Mouse (Mus musculus) small intestine, adult 2 months (tissue): ENCODE data around the gene Rasl10b. TPM values are rescaled to one million over a fixed set of nuclear protein-coding genes. Genes with fewer than 3 reads are reported as not detected.
A peak's percentile ranks its signal among the peaks of the same experiment; 100 is the strongest.

Source experiments
- H3K27ac ChIP-seq: fragments of 200-500 bp; 2 replicates; pipeline ENCODE4 v1.5.1; 2012; ENCODE audit warnings: low read depth, low read length, control low read depth, inconsistent platforms; ENCODE audit not compliant: insufficient read depth
- H3K27me3 ChIP-seq: fragments of 200-500 bp; 2 replicates; pipeline ENCODE4 v1.6.1; 2012; ENCODE audit warnings: mild to moderate bottlenecking, moderate library complexity, low read length, inconsistent platforms; ENCODE audit not compliant: control insufficient read depth, insufficient read depth
- H3K36me3 ChIP-seq: fragments of 200-500 bp; 2 replicates; pipeline ENCODE4 v1.6.1; 2012; ENCODE audit warnings: mild to moderate bottlenecking, low read length, control low read depth, inconsistent platforms; ENCODE audit not compliant: control insufficient read depth, insufficient read depth
- H3K4me1 ChIP-seq: fragments of 200-500 bp; 2 replicates; pipeline ENCODE4 v1.6.1; 2012; ENCODE audit warnings: low read length, inconsistent platforms, mixed read lengths; ENCODE audit not compliant: control insufficient read depth, insufficient read depth, insufficient read length
- H3K4me3 ChIP-seq: fragments of 200-500 bp; 2 replicates; pipeline ENCODE4 v1.5.1; 2012; ENCODE audit warnings: low read depth, mild to moderate bottlenecking, control low read depth, inconsistent platforms, low read length, moderate library complexity
- CTCF ChIP-seq: fragments of 200-500 bp; IDR thresholded peaks from 2 replicates; pipeline ENCODE4 v1.5.1; 2012; ENCODE audit warnings: low read depth, mild to moderate bottlenecking, control low read depth, inconsistent platforms, low read length, moderate library complexity, mixed read lengths; ENCODE audit not compliant: insufficient replicate concordance, insufficient read length; ENCODE audit errors: extremely low read depth
- POLR2A ChIP-seq: fragments of 200-500 bp; IDR thresholded peaks from 2 replicates; pipeline ENCODE4 v1.6.1; 2012; ENCODE audit warnings: low read depth, mild to moderate bottlenecking, control low read depth, inconsistent platforms, low read length, moderate library complexity
- WGBS: fragments of 180-500 bp; shearing (Covaris S2); methylation state at CpG from one replicate; pipeline ENCODE4 v1.1.7; 2018; 5-methylcytosine and 5-hydroxymethylcytosine counted together
- polyA plus RNA-seq: library from polyadenylated mRNA; depleted of rRNA; stranded (reverse); fragments of >200 nt; gene quantifications from 2 replicates; pipeline ENCODE4 v1.2.3, GENCODE M21; 2012

Gene Rasl10b
- polyA plus RNA-seq, 1 experiment, result 0.80 TPM

DNA sequence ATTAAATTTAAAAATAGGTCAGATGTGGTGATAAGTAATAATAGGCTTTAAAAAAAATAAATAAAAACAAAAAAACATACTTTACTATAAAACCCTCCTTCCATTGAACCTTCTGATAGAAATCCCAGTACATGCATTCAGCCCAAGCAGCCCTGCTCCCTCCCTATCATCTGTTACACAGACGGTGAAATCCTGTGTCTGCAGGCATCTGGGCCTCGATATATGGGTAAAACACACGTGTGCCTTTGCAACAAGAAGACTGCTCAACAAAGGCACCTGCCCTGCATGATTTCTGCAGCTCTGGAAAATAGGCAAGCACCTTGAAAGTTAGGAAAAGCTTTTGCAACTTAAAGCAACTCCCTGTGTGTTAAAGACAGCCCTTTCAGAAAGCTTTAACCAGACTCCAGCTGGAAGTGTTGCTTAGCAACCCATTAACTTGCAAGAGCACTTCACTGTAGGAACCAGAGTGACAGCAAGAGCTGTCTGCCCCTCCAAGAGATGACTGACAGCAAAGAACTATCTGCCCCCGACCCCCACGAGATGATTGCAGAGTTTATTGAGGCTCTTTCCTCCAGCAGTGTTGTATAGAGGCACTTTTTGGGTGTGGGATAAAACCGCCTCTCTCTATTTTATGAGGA lies 14.0 kb upstream of the Rasl10b start:
- WGBS, result 72% methylated on average over 6 of the region's 6 CpGs
- peaks cover 49% of the 10 kb centered on the region for H3K36me3 ChIP-seq

DNA sequence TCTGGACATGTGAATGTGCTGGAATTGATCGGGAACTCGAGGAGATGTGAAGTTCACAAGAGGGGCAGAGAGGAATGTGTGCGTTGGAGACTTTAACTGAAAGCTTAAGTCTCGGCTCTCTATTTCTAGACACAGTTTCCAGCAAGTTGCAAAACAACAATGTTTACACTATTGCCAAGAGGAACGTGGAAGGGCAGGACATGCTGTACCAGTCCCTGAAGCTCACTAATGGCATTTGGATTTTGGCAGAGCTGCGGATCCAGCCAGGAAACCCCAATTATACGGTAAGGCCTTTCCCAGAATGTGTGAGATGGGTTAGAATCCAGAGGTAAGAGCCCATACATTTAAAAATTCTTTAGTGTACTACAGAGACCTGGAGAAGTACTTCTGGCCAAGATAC lies 11.3 kb upstream of the Rasl10b start:
- WGBS, result 86% methylated on average over 7 of the region's 7 CpGs
- H3K27me3 ChIP-seq, result no peaks in the 10 kb centered on the region
- H3K4me3 ChIP-seq, result no peak overlapping the region
- H3K36me3 ChIP-seq, result peaks cover 47% of the 10 kb centered on the region
- no peaks in the 10 kb centered on the region for H3K4me1 ChIP-seq
- no peak overlapping the region for H3K27ac ChIP-seq
- no peak for TF ChIP-seq POLR2A
- no peak for TF ChIP-seq CTCF

More for the DNA sequence above, 14.0 kb upstream of the Rasl10b start:
- H3K27ac ChIP-seq, result no peak overlapping the region
- no peaks in the 10 kb centered on the region for H3K27me3 ChIP-seq
- H3K4me3 ChIP-seq, result no peak overlapping the region
- H3K4me1 ChIP-seq, result no peaks in the 10 kb centered on the region
- TF ChIP-seq CTCF, result no peak
- TF ChIP-seq POLR2A, result no peak

DNA sequence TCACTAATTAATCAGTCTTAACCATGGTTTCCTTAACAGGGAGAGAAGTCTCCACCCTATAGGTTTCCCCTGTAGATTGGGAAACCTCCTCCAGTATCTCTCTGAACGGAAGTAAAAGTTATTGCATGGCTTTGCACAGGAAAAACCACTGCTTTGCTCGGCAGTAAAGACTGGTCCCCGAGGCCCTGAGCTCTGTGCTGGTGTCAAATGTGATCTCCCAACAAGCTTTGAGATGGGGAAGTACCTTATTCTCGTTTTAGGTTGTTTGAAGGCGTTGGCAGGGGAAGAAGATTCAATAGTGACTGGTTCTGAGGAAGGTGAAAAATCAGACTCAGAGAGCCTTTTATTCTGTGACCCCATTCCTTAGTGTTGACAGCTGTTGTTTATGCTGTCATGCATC lies 10.2 kb upstream of the Rasl10b start:
- H3K4me3 ChIP-seq, result no peak overlapping the region
- H3K27me3 ChIP-seq, result no peaks in the 10 kb centered on the region
- TF ChIP-seq POLR2A (no peak), CTCF (no peak)
- no peak overlapping the region for H3K27ac ChIP-seq
- WGBS, result 77% methylated on average over 5 of the region's 5 CpGs
- H3K4me1 ChIP-seq, result no peaks in the 10 kb centered on the region
- H3K36me3 ChIP-seq, result peaks cover 51% of the 10 kb centered on the region

DNA sequence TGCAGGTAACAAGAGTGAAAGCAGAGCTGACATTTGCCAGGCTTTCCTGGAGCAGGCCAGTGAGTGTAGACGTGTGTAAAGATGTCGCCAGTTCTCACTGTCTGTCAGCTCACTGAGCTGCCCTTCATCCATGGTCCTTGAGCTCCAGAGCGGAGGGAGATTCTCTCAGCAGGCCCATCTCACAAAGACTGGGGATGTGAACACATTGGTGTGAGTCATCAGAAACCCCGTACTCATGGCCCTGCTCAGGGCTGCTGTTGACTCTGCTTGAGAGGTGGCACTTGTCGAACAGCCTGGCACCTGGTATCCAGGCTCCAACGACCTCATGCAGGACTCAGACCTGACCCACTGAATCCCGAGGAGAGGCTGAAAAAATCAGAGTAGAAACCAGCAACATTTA lies 5.2 kb upstream of the Rasl10b start:
- H3K27ac ChIP-seq, result no peak overlapping the region
- H3K4me3 ChIP-seq, result no peak overlapping the region
- TF ChIP-seq CTCF (no peak), POLR2A (no peak)
- H3K4me1 ChIP-seq, result no peaks in the 10 kb centered on the region
- no peaks in the 10 kb centered on the region for H3K27me3 ChIP-seq
- WGBS, result 81% methylated on average over 7 of the region's 7 CpGs
- H3K36me3 ChIP-seq, result peaks cover 32% of the 10 kb centered on the region

DNA sequence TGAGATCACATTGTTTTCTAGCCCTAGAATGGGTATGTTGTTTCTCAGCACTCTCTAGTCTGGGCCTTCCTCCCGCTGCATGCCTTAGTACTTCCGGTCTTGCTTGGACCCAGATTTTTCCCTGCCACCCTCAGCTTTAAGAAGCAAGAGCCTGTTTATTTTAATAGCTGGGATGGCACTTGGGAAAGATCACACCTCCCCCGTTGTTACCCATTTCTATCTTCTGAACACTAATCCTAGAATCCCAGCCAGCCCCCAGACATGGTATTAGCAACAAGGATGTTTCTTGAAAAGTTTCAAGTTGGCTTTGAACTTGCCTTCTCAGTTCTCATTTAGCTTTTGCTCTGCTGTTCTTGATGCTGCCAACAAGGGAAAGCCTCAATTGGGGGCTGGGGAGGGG lies 2.5 kb upstream of the Rasl10b start:
- Histone ChIP-seq H3K36me3 (peaks cover 23% of the 10 kb centered on the region), H3K27ac (no peak overlapping the region), H3K4me1 (peaks cover 6% of the 10 kb centered on the region), H3K27me3 (peaks cover 8% of the 10 kb centered on the region), H3K4me3 (no peak overlapping the region)
- WGBS, result 65% methylated on average over 3 of the region's 3 CpGs
- TF ChIP-seq CTCF, result no peak
- no peak for TF ChIP-seq POLR2A

DNA sequence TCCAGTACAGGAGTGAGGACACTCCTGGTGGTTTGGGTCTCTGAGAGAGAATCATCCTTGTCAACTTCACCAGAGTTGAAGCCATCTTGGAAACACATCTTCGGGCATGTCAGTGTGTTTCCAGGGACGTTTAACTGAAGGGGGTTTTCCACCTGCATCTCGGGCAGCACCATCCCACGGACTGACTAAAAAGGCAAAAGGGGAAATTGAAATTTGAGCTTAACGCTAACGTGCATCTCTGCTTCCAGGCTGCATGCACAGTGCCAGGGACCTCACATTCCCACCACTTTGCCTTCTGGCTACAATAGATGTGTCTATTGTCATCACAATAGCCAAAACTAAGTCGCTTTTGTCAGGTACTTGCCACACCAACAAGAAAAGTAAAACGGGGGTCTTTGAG lies 695 bp upstream of the Rasl10b start:
- Histone ChIP-seq H3K4me3 (no peak overlapping the region), H3K27ac (no peak overlapping the region), H3K36me3 (peaks cover 11% of the 10 kb centered on the region), H3K27me3 (peaks cover 8% of the 10 kb centered on the region), H3K4me1 (peaks cover 6% of the 10 kb centered on the region)
- TF ChIP-seq CTCF (no peak), POLR2A (no peak)
- WGBS, result 48% methylated on average over 8 of the region's 8 CpGs

DNA sequence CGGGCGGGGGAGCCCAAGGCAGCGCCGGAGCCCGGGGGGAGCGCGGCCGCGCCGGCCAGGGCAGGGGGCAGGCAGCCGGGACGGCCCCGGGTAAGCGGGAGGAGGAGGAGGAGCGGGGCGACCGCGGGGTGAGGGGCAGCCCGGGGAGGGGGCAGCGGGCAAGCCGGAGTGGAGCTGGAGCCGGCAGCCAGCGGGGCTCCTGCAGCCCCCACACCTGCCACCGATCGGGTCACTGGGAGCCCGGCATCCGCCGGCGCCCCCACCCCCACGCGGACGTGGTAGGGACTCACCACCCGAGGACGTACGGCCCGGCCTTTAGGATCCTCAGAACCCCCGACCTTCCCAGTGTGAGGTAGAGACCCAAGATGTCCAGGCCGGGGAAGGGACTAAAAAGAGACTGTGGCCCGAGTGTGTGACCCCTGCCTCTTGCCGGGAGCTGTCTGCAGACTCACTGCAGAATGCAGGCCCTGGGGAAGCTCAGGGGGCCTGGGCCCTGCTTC lies 905 bp downstream of the Rasl10b start:
- TF ChIP-seq CTCF (no peak), POLR2A (no peak)
- WGBS, result 2% methylated on average over 32 of the region's 40 CpGs

More for the DNA sequence above, 905 bp downstream of the Rasl10b start:
- no peak overlapping the region for H3K27ac ChIP-seq
- H3K4me1 ChIP-seq, result peaks cover 6% of the 10 kb centered on the region
- H3K36me3 ChIP-seq, result no peaks in the 10 kb centered on the region
- H3K27me3 ChIP-seq, result peaks cover 8% of the 10 kb centered on the region
- peak overlapping the region; percentile 46 for H3K4me3 ChIP-seq
